Mouse (Mus musculus) adipose tissue, adult 10 weeks (tissue): ENCODE measurements around the gene Ankle2. TPM values are rescaled to one million over a fixed set of nuclear protein-coding genes. Genes with fewer than 3 reads are reported as not detected.

ENCODE experiments used
- polyA plus RNA-seq: library from polyadenylated mRNA; stranded (reverse); fragments of 350-450 nt; fragmentation: Illumina TruSeq; extraction: RNeasy Lipid Tissue Mini Kit (QIAGEN cat#74804); gene quantifications from one replicate; pipeline ENCODE4 v1.2.3, GENCODE M21; 2014; ENCODE audit warnings: low read depth, low replicate concordance

Gene Ankle2
- polyA plus RNA-seq: 20.8 TPM

DNA sequence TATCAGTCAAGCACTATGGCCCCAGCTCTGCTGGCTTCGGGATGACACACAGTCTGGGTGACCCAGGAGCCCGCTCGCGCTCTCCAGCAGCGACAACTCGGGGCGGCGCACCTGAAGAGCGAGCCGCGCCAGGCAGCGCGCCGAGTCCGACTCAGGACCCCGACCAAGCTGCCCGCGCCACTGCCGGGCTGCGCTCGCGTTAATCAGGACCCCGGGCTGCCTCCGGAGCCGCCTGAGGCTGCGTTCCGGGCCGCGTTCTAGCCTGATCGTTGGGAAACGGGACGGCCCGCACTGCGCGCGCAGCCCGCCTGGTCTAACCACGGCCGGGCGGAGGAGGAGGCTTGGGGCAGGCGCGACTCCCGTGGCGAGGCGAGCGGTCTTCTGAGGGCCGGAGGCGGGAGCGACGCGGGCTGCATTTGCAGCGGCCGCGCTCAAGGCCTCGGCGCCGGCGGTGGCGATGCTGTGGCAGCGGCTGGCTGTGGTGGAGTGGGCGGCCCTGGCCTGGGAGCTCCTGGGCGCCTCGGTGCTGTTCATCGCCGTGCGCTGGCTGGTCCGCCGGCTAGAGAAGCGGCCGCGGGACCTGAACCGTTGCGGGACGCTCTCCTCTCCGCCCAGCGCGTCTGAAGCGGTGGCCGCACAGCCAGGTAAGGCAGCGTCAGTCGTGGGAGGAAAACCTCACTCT is at the start of gene Ankle2:
Gene Ankle2 (plus strand): TSS at position 225 of the 682 bp plus-strand sequence.

DNA sequence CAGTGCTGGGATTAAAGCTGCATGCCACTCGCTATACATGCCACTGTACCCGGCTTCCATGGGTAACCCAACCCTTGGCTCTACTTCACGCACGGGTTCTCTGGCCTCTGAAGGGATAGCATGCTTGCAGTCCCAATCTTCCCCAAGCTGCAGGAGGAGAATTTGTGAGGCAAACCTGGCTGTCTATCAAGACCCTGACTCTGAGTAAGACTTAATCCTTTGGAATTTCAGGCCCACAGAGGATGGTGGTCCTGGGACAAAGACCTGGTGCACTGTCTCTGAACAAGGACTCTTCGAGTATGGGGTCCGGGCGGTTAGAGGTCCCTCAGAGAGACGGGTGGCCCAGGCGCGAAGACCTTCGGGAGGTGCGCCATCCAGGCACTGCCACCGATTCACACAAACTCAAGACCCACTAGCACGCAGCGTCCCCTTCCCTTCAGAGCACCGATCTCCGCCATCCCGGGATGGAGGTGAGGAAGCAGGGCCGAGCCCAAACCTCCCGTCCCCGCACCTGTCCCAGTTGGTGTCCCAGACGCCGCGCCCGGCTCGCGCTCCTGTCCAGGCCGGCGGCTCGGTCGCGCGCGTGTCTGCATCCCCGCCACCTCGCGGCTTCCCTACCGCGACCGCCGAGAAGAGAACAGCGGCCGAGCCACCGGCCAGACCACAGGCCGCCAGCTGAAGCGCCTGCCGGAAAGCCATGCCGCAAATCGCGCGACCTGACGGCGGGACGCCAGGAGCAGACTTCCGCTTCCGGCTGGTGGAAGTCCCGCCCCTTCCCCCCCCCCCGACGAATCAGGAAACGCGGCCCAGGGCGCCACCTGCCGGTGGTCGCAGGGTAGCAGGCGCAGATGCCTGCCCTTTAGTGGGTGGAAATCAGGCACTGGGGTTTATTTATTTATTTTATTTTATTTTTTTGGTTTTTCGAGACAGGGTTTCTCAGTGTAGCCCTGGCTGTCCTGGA is 38.6 kb downstream of the Ankle2 start, which contains the start of gene Pgam5:
Gene Pgam5 (minus strand): TSS at position 773 of the 961 bp plus-strand sequence.

DNA sequence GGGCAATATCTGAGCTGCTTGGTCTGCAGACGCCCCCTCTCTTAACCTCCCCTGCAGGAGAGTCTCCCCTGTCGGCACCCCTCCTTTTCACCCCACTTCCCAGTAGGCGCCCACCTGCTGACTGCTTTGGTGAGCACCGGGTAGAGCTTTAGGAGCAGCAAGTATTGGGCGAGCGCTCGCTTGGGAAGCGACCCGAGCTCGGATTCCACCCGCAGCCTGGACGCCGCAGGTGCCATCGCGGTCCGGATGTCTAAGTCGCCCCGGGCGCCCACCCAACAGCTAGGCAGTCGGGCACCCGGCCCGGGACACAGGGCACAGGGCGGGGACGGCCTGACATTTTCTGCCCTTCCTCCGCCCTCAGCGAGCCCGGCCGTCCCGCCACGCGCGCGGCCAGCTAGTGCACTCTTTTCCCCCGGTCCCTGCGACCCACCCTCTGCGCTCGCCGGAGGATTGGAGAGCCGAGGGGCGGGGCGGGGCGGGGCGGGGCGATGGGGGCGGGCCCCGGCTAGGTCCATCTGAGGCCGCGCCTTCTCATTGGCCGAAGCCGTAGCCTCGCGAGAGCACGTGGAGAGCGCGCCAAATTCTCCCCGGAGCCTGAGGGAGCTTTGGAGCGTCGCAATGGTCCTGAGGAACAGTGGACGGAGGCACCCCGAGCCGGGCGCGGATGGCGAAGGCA is 55.1 kb downstream of the Ankle2 start, which contains the start of the genes Pxmp2 and Pole:
Gene Pxmp2 (minus strand): TSS at position 417 of the 676 bp plus-strand sequence.
Gene Pole (plus strand): TSS at position 537 of the 676 bp plus-strand sequence.

Other genes starting within 250 kb of the Ankle2 start
- gene Zfp932, start 234.5 kb upstream of the Ankle2 start, polyA plus RNA-seq: 34.7 TPM
- gene Gm17655, start 158.5 kb upstream of the Ankle2 start, polyA plus RNA-seq: 2.5 TPM
- gene Gm35315, start 136.6 kb upstream of the Ankle2 start, polyA plus RNA-seq: 1.4 TPM
- gene Plcxd1, start 131.0 kb upstream of the Ankle2 start, polyA plus RNA-seq: 3.5 TPM
- gene Gtpbp6, start 122.8 kb upstream of the Ankle2 start, polyA plus RNA-seq: 23.2 TPM
- gene Zfp605, start 120.9 kb upstream of the Ankle2 start, polyA plus RNA-seq: 5.6 TPM
- gene Chfr, start 95.2 kb upstream of the Ankle2 start, polyA plus RNA-seq: 30.0 TPM
- gene Golga3, start 54.3 kb upstream of the Ankle2 start, polyA plus RNA-seq: 20.7 TPM
- gene Pgam5, start 38.9 kb downstream of the Ankle2 start, polyA plus RNA-seq: 27.7 TPM
- gene Pxmp2, start 55.2 kb downstream of the Ankle2 start, polyA plus RNA-seq: 49.1 TPM
- 4.7 TPM for gene Pole, start 55.3 kb downstream of the Ankle2 start, polyA plus RNA-seq
- gene P2rx2, start 112.2 kb downstream of the Ankle2 start, polyA plus RNA-seq: 37.7 TPM
- gene Lrcol1, start 113.7 kb downstream of the Ankle2 start, polyA plus RNA-seq: 279 TPM
- gene Fbrsl1, start 217.5 kb downstream of the Ankle2 start, polyA plus RNA-seq: 49.2 TPM